Mouse (Mus musculus) thymus, adult 2 months (tissue): ENCODE measurements around the gene Nrp2.

Experiments used
- CTCF ChIP-seq: fragments of 200-500 bp; IDR thresholded peaks from 2 replicates; pipeline ENCODE4 v1.5.1; 2012; ENCODE audit warnings: mild to moderate bottlenecking, control low read depth, low read length, moderate library complexity, borderline replicate concordance; ENCODE audit not compliant: control insufficient read depth, poor library complexity, insufficient read depth; ENCODE audit errors: extremely low read depth
- POLR2A ChIP-seq: fragments of 200-500 bp; IDR thresholded peaks from 2 replicates; pipeline ENCODE4 v1.6.1; 2012; ENCODE audit warnings: mild to moderate bottlenecking, low read length, control low read depth, moderate library complexity; ENCODE audit not compliant: control insufficient read depth, poor library complexity, insufficient read depth; ENCODE audit errors: extremely low read depth

GRCm38 (mm10) chr1:62720176-62720575, 17.1 kb downstream of the Nrp2 start:
- TF ChIP-seq CTCF (no peak), POLR2A (no peak)
